Mouse (Mus musculus) G1E (cell line): ENCODE data around the gene Egf.

Experiments
- CTCF ChIP-seq: IDR thresholded peaks from 2 replicates; pipeline ENCODE4 v1.5.1; 2012; ENCODE audit warnings: low read depth, low read length, inconsistent platforms, mixed read lengths
- GATA1 ChIP-seq: IDR thresholded peaks from 2 replicates; pipeline ENCODE4 v1.6.1; 2012; ENCODE audit warnings: borderline replicate concordance, low read length, inconsistent platforms, mixed read lengths
- GATA2 ChIP-seq: IDR thresholded peaks from 2 replicates; pipeline ENCODE4 v1.6.1; 2012; ENCODE audit warnings: low read depth, low read length, inconsistent platforms, borderline replicate concordance
- POLR2AphosphoS5 ChIP-seq: IDR thresholded peaks from 2 replicates; pipeline ENCODE4 v1.6.1; 2012; ENCODE audit warnings: low read depth, low read length, inconsistent platforms; ENCODE audit not compliant: insufficient replicate concordance
- TAL1 ChIP-seq: conservative IDR thresholded peaks from 2 replicates; pipeline ENCODE4 v1.6.1; 2012; ENCODE audit warnings: low read depth, low read length, inconsistent platforms, mixed read lengths

DNA sequence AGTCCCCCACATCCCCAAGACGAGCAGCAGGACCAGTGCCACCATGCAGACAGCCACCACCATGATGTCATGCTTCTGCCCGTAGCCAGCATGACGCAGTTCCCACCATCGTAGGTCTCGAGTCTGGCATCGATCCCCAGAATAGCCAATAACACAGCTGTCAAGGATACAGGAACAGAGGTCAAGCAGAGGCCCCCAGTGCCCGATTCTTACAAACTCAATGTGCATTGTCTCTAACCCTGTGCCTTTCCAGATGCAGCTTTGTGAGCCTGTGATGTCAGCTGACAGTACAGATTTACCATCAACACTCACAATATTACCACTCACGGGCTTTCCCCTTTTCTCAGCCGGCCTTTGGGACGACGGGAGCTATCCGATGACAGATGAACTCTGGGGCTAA, 68.9 kb downstream of the Egf start:
- TF ChIP-seq GATA2: no peak
- no peak for TF ChIP-seq GATA1
- no peak for TF ChIP-seq CTCF
- TF ChIP-seq TAL1: no peak
- TF ChIP-seq POLR2AphosphoS5: no peak
